21 mouse cellular contexts compared by ENCODE assay signal in the genomic region with DNA sequence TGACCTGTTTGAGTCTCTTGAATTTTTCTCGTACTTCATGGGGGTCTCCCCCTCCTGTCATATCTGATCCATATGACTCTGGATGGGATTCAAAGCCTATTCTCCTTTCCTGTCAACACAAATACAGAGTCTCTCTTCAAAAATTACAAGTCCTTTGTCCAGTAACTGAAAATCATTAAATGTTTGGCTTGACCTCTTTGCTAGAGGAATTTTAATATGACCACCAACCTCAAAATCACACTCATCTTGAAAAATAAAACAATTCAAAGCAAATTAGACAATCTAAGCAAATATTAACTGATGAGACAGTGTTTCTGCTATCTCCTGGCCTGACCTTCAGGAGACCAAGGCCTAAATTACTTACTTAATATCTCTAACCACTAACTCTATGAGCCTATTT.
DNase-seq lines count a peak whose midpoint lies in the region; ATAC-seq lines count a peak whose summit lies in the region.
"Had no signal": no experiment of that assay in that cellular context is flagged by ENCODE, and none has a peak within 500 bp of the region (broad histone marks: within the 10 kb centered on the region; RNA-seq: fewer than 3 reads in every experiment).

No protein-coding gene starts in this region.

- H3K27ac ChIP-seq in embryonic facial prominence, embryonic 14.5 days (replicated peaks; ENCODE audit: low read depth, low read length) = no peak overlapping the region
- no peak overlapping the region for H3K27ac ChIP-seq in embryonic facial prominence, embryonic 10.5 days (replicated peaks)
- H3K27ac ChIP-seq in midbrain, embryonic 16.5 days (ENCODE audit: low read length) = no peak overlapping the region

- WGBS in embryonic facial prominence, embryonic 14.5 days = 54% methylated on average over 1 of the region's 1 CpGs
- WGBS in embryonic facial prominence, embryonic 10.5 days = 84% methylated on average over 1 of the region's 1 CpGs
- 67% methylated on average over 1 of the region's 1 CpGs for WGBS in midbrain, embryonic 16.5 days

- H3K9me3 ChIP-seq in embryonic facial prominence, embryonic 14.5 days (ENCODE audit: control insufficient read depth, low read length) = no peaks in the 10 kb centered on the region
- H3K9me3 ChIP-seq in embryonic facial prominence, embryonic 10.5 days = no peaks in the 10 kb centered on the region
- H3K9me3 ChIP-seq in midbrain, embryonic 16.5 days (replicated peaks; ENCODE audit: control insufficient read depth, low read length, poor library complexity, severe bottlenecking) = no peaks in the 10 kb centered on the region
- H3K9me3 ChIP-seq: G1E had no signal

- H3K4me1 ChIP-seq in embryonic facial prominence, embryonic 14.5 days (ENCODE audit: control insufficient read depth, insufficient read depth, low read length) = no peaks in the 10 kb centered on the region
- H3K4me1 ChIP-seq in embryonic facial prominence, embryonic 10.5 days = no peaks in the 10 kb centered on the region
- H3K4me1 ChIP-seq in midbrain, embryonic 16.5 days (ENCODE audit: control insufficient read depth, insufficient read depth, low read length) = no peaks in the 10 kb centered on the region

- DNase-seq in embryonic facial prominence, embryonic 14.5 days (ENCODE audit: low spot score) = peak; percentile 5
- no peak for DNase-seq in embryonic facial prominence, embryonic 10.5 days (ENCODE audit: low spot score)
- peak; percentile 78 for DNase-seq in Muller cell, postnatal 12 days (ENCODE audit: inconsistent ontology term)
- DNase-seq in retina, embryonic 14.5 days (ENCODE audit: low spot score) = peak; percentile 67
- DNase-seq in retina, postnatal 1 day = peak; percentile 51
- DNase-seq in urinary bladder, adult 2 months (ENCODE audit: low spot score) = no peak
- no peak for DNase-seq in right cerebral cortex, adult 18-20 months
- DNase-seq: adrenal gland, adult 2 months; adrenal gland, adult 8-10 months; adrenal gland, postnatal 10 days; adrenal gland, postnatal 14 days; adrenal gland, postnatal 25 days; adrenal gland, postnatal 36 days; B cell, adult 2 months; cerebellum, adult 11-12 months had no signal

- no peak overlapping the region for H3K4me3 ChIP-seq in embryonic facial prominence, embryonic 14.5 days (ENCODE audit: low read depth, low read length)
- H3K4me3 ChIP-seq in embryonic facial prominence, embryonic 10.5 days = no peak overlapping the region
- H3K4me3 ChIP-seq in midbrain, embryonic 16.5 days (ENCODE audit: low read depth, low read length) = no peak overlapping the region

- no peak for ATAC-seq in embryonic facial prominence, embryonic 14.5 days (ENCODE audit: low read depth)
- no peak for ATAC-seq in midbrain, embryonic 16.5 days
- ATAC-seq: activated CD4-positive, CD25-positive, alpha-beta regulatory T cell, adult 4 months; CD4-positive, CD25-positive, alpha-beta regulatory T cell, adult 4 months; Patski had no signal

- no peak overlapping the region for H3K4me2 ChIP-seq in embryonic facial prominence, embryonic 14.5 days (ENCODE audit: low read depth, low read length)
- no peak overlapping the region for H3K4me2 ChIP-seq in midbrain, embryonic 16.5 days (ENCODE audit: low read length)

- H3K27me3 ChIP-seq in embryonic facial prominence, embryonic 14.5 days (replicated peaks; ENCODE audit: control insufficient read depth, insufficient read depth, low read length) = no peaks in the 10 kb centered on the region
- H3K27me3 ChIP-seq in embryonic facial prominence, embryonic 10.5 days (replicated peaks; ENCODE audit: low read depth, poor library complexity, severe bottlenecking) = no peaks in the 10 kb centered on the region
- H3K27me3 ChIP-seq in midbrain, embryonic 16.5 days (ENCODE audit: control insufficient read depth, insufficient read depth, low read depth, low read length) = no peaks in the 10 kb centered on the region
- H3K27me3 ChIP-seq: CH12.LX, Patski had no signal

- no peaks in the 10 kb centered on the region for H3K36me3 ChIP-seq in embryonic facial prominence, embryonic 14.5 days (ENCODE audit: control insufficient read depth, insufficient read depth, low read length)
- no peaks in the 10 kb centered on the region for H3K36me3 ChIP-seq in embryonic facial prominence, embryonic 10.5 days (replicated peaks)
- H3K36me3 ChIP-seq in midbrain, embryonic 16.5 days (ENCODE audit: control insufficient read depth, insufficient read depth, low read length) = no peaks in the 10 kb centered on the region
- H3K36me3 ChIP-seq: G1E had no signal

- H3K9ac ChIP-seq in embryonic facial prominence, embryonic 14.5 days (ENCODE audit: low read depth, low read length) = no peak overlapping the region
- H3K9ac ChIP-seq in midbrain, embryonic 16.5 days (ENCODE audit: low read depth, low read length) = no peak overlapping the region

Comparison
In these comparisons a context has a peak if more than half of its experiments do, and no peak if none do; other contexts are left out.
1. DNase-seq: peak in embryonic facial prominence, embryonic 14.5 days (single experiment), Muller cell, postnatal 12 days (single experiment), retina, embryonic 14.5 days (single experiment) and retina, postnatal 1 day (single experiment); none in embryonic facial prominence, embryonic 10.5 days (single experiment), urinary bladder, adult 2 months (single experiment) and right cerebral cortex, adult 18-20 months (single experiment).